Comparison of ENCODE assay signal across 8 mouse cellular contexts in genomic region chr3:40949170-40949902, GRCm38 (mm10). TPM values are rescaled to one million over a fixed set of nuclear protein-coding genes. Genes with fewer than 3 reads are reported as not detected.
DNase-seq lines count a peak whose midpoint lies in the region; ATAC-seq lines count a peak whose summit lies in the region.

Gene Larp1b, plus strand, starts transcription at chr3:40949828.

- peaks cover 5% of the 10 kb centered on the region for H3K27me3 ChIP-seq in hindbrain, embryonic 11.5 days (ENCODE audit: control insufficient read depth, insufficient read depth, low read length)

- DNase-seq in Muller cell, postnatal 12 days (ENCODE audit: inconsistent ontology term), result peak; percentile 100
- DNase-seq in cerebellum, adult 9-11 months, result peak; percentile 99
- DNase-seq in frontal cortex, adult 2 months (ENCODE audit: extremely low spot score in 1 of 2, low spot score in 1 of 2), result peak; percentile 98 to 99
- DNase-seq in hindbrain, embryonic 11.5 days (ENCODE audit: low spot score), result peak; percentile 98
- peak; percentile 98 to 99 for DNase-seq in layer of hippocampus, postnatal 10 days (ENCODE audit: low spot score in 2 of 2)
- peak; percentile 99 for DNase-seq in lung, postnatal 10 days
- peak; percentile 100 for DNase-seq in ovary, postnatal 36 days (ENCODE audit: low spot score)
- peak; percentile 100 for DNase-seq in thymus, postnatal 25 days

- H3K4me2 ChIP-seq in hindbrain, embryonic 11.5 days (replicated peaks; ENCODE audit: low read depth, low read length), result peak within 1 kb of the TSS; percentile 99

- H3K4me1 ChIP-seq in hindbrain, embryonic 11.5 days (replicated peaks; ENCODE audit: control insufficient read depth, insufficient read depth, low read length), result no peaks in the 10 kb centered on the region

- under 1% methylated on average over 63 of the region's 66 CpGs for WGBS in hindbrain, embryonic 11.5 days

- H3K9me3 ChIP-seq in hindbrain, embryonic 11.5 days (ENCODE audit: control insufficient read depth, low read length), result no peaks in the 10 kb centered on the region

- peak within 1 kb of the TSS; percentile 70 for H3K9ac ChIP-seq in hindbrain, embryonic 11.5 days (ENCODE audit: low read depth, low read length)

- H3K27ac ChIP-seq in hindbrain, embryonic 11.5 days (ENCODE audit: low read depth, low read length), result peak within 1 kb of the TSS; percentile 75

- no peaks in the 10 kb centered on the region for H3K36me3 ChIP-seq in hindbrain, embryonic 11.5 days (ENCODE audit: control insufficient read depth, insufficient read depth, low read length)

- peak within 1 kb of the TSS; percentile 73 for H3K4me3 ChIP-seq in hindbrain, embryonic 11.5 days (ENCODE audit: low read depth, low read length)

- peak; percentile 98 for ATAC-seq in hindbrain, embryonic 11.5 days (ENCODE audit: low FRiP score)

RNA-seq across cellular contexts. Expression of gene Larp1b, which starts in this region (rescaled TPM):
- 16.0 and 16.6 TPM in 2 replicates for polyA plus RNA-seq in frontal cortex, adult 2 months (2012; rRNA removed)
- polyA plus RNA-seq in hindbrain, embryonic 11.5 days (2014; fragmentation: Nextera tagmentation; extraction: Ambion mirVana), result 2.0 and 2.2 TPM in 2 replicates
- total RNA-seq in layer of hippocampus, postnatal 10 days (2021), result 10 to 100 TPM; 21.8 to 22.3 TPM

Comparison
In these comparisons a context has a peak if more than half of its experiments do, and no peak if none do; other contexts are left out.
1. Peak in every context shown above with its lines: DNase-seq, ATAC-seq, H3K4me3 ChIP-seq and H3K27ac ChIP-seq.